Mouse (Mus musculus): ENCODE data around the gene Snf8.

- TF ChIP-seq CHD2 (IDR thresholded peaks at IDR 0.05; ENCODE audit: low read length) (no peak), SIN3A (IDR thresholded peaks at IDR 0.05; ENCODE audit: low read length) (no peak)
These were observed 58.7 kb downstream of the Snf8 start for GRCm38 (mm10) chr11:96093361-96093760.
